Mouse (Mus musculus) liver, embryonic 13.5 days (tissue): Measurements from ENCODE around the gene Nmnat2. TPM values are rescaled to one million over a fixed set of nuclear protein-coding genes. Genes with fewer than 3 reads are reported as not detected.
A peak's percentile ranks its signal among the peaks of the same experiment; 100 is the strongest.

Source experiments
- ATAC-seq: fragments of 200-750 bp; cut with Nextera tagmentation; 2 replicates; pipeline ENCODE4 v1.8.0; 2017; ENCODE audit warnings: low read depth, mild to moderate bottlenecking, moderate number of reproducible peaks, moderate library complexity
- DNase-seq: peaks from one replicate; pipeline ENCODE4 v3.0.0; 2022
- H3K27ac ChIP-seq: fragments of 300-500 bp; sonication (generic); 2 replicates; pipeline ENCODE4 v1.5.1; 2015; ENCODE audit warnings: moderate library complexity, mild to moderate bottlenecking, inconsistent platforms
- H3K27me3 ChIP-seq: fragments of 300-500 bp; sonication (generic); 2 replicates; pipeline ENCODE4 v1.6.1; 2015; ENCODE audit warnings: mild to moderate bottlenecking, inconsistent platforms
- H3K36me3 ChIP-seq: fragments of 300-500 bp; sonication (generic); 2 replicates; pipeline ENCODE4 v1.6.1; 2015; ENCODE audit warnings: mild to moderate bottlenecking, inconsistent platforms
- H3K4me1 ChIP-seq: fragments of 300-500 bp; sonication (generic); replicated peaks from 2 replicates; pipeline ENCODE4 v1.6.1; 2015; ENCODE audit warnings: inconsistent platforms
- H3K4me2 ChIP-seq: fragments of 300-500 bp; sonication (generic); 2 replicates; pipeline ENCODE4 v1.6.1; 2015; ENCODE audit warnings: inconsistent platforms, mild to moderate bottlenecking, moderate library complexity
- H3K4me3 ChIP-seq: fragments of 300-500 bp; sonication (generic); replicated peaks from 2 replicates; pipeline ENCODE4 v1.5.1; 2015; ENCODE audit warnings: mild to moderate bottlenecking, inconsistent platforms
- H3K9ac ChIP-seq: fragments of 300-500 bp; sonication (generic); 2 replicates; pipeline ENCODE4 v1.6.1; 2015; ENCODE audit warnings: mild to moderate bottlenecking, inconsistent platforms
- H3K9me3 ChIP-seq: fragments of 300-500 bp; sonication (generic); replicated peaks from 2 replicates; pipeline ENCODE4 v1.6.1; 2016; ENCODE audit warnings: inconsistent platforms
- WGBS: fragments of 180-500 bp; shearing (Covaris S2); methylation state at CpG from one replicate; pipeline ENCODE4 v1.1.7; 2015; ENCODE audit not compliant: insufficient replicate concordance; 5-methylcytosine and 5-hydroxymethylcytosine counted together
- polyA plus RNA-seq: library from polyadenylated mRNA; unstranded; fragments of >200 nt; fragmentation: Nextera tagmentation; extraction: Ambion mirVana; gene quantifications from 2 replicates; pipeline ENCODE4 v1.2.1, GENCODE M21; 2015

The Nmnat2 gene
- polyA plus RNA-seq, 1 experiment from 2014 or later, result 0.09 TPM

DNA sequence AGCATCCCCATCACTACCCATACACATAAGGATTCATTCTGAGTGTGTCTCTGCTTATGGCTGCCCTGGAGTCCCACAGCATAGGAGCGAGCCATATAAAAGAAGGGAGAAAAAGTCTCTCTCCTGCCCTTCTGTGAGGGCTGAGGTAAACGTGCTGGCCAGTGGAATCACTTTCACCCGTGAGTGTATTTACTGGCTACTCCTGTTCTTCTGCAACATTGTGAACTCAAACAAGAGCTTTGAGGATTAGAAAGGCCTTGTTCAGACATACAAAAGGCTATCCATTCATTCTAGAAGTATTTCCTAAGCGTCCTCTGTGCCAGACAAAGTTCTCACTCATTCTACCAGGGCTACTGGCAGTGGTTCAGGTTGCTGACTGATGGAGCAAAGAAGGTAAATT lies 156.8 kb downstream of the Nmnat2 start:
- 70% methylated on average over 4 of the region's 4 CpGs for WGBS
- no peak for DNase-seq

GRCm38 (mm10) chr1:153115315-153115714 lies 160.5 kb downstream of the Nmnat2 start:
- Histone ChIP-seq H3K4me2 (no peak overlapping the region), H3K27me3 (no peaks in the 10 kb centered on the region), H3K4me3 (no peak overlapping the region), H3K9ac (no peak overlapping the region), H3K4me1 (no peaks in the 10 kb centered on the region), H3K36me3 (no peaks in the 10 kb centered on the region), H3K9me3 (no peaks in the 10 kb centered on the region), H3K27ac (no peak overlapping the region)
- DNase-seq (no peak), ATAC-seq (no peak)
- WGBS, result 74% methylated on average over 8 of the region's 8 CpGs

More for the DNA sequence above, 156.8 kb downstream of the Nmnat2 start:
- Histone ChIP-seq H3K9me3 (no peaks in the 10 kb centered on the region), H3K4me1 (0 out of 2 replicates have a peak, but pooled peaks cover 4% of the 10 kb centered on the region), H3K27me3 (no peaks in the 10 kb centered on the region), H3K4me3 (no peak overlapping the region), H3K27ac (no peak overlapping the region), H3K36me3 (no peaks in the 10 kb centered on the region), H3K4me2 (no peak overlapping the region), H3K9ac (no peak overlapping the region)
- no peak for ATAC-seq

DNA sequence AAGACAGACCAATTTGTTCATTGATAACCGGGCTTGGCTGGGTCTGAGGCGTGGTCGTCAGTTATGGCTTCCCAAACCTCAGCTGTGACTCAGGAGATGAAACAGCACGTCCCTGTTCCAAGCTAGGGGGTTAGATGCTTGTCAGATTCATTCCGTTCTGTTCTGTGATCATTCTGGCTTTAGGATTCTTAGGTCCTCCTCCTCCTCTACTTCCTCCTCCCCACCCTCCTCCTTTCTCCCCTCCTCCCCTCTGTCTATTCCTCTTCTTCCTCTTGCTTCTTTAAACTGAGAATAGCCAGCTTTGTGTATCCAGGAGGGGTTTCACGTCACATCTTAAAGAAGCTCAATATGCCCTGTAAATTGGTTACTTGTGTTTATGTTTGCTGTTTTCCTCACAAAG lies 165.8 kb downstream of the Nmnat2 start:
- H3K9ac ChIP-seq, result no peak overlapping the region
- H3K27ac ChIP-seq, result no peak overlapping the region
- H3K4me1 ChIP-seq, result 0 out of 2 replicates have a peak, but pooled peaks cover 6% of the 10 kb centered on the region
- H3K4me3 ChIP-seq, result no peak overlapping the region
- no peak overlapping the region for H3K4me2 ChIP-seq
- no peaks in the 10 kb centered on the region for H3K27me3 ChIP-seq
- H3K36me3 ChIP-seq, result no peaks in the 10 kb centered on the region
- no peak for DNase-seq
- H3K9me3 ChIP-seq, result no peaks in the 10 kb centered on the region
- no peak for ATAC-seq
- WGBS, result 39% methylated on average over 6 of the region's 6 CpGs

GRCm38 (mm10) chr1:153121320-153121719 lies 166.5 kb downstream of the Nmnat2 start:
- Histone ChIP-seq H3K9ac (no peak overlapping the region), H3K27ac (no peak overlapping the region), H3K27me3 (no peaks in the 10 kb centered on the region), H3K36me3 (no peaks in the 10 kb centered on the region), H3K9me3 (no peaks in the 10 kb centered on the region), H3K4me3 (no peak overlapping the region), H3K4me2 (no peak overlapping the region), H3K4me1 (0 out of 2 replicates have a peak, but pooled peaks cover 6% of the 10 kb centered on the region)
- no peak for DNase-seq
- 0 out of 2 replicates have a peak, but pooled peaks have one; percentile 54 for ATAC-seq
- 37% methylated on average over 5 of the region's 5 CpGs for WGBS

DNA sequence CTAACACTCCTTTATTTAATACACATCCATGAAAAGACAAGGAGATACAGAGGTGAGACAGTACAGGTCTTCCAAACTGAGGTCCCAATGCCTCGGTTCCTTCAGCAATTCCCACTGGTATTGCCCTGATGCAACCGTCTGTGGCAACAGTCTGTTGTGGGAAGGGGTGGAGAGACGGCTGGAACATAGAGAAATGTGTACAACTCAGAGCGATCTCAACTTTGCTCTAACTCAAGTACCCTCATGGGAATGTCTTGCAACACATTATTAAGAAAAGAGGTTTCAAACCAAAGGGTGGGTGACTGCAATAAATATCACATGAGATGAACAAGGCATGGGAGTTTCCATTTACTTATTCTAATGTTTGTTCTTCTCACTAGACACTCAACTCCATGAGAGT lies 168.0 kb downstream of the Nmnat2 start:
- Histone ChIP-seq H3K4me3 (no peak overlapping the region), H3K4me2 (no peak overlapping the region), H3K4me1 (0 out of 2 replicates have a peak, but pooled peaks cover 6% of the 10 kb centered on the region), H3K27ac (no peak overlapping the region), H3K9me3 (no peaks in the 10 kb centered on the region), H3K9ac (no peak overlapping the region), H3K36me3 (no peaks in the 10 kb centered on the region), H3K27me3 (no peaks in the 10 kb centered on the region)
- 75% methylated on average over 4 of the region's 4 CpGs for WGBS
- DNase-seq (no peak), ATAC-seq (no peak)

DNA sequence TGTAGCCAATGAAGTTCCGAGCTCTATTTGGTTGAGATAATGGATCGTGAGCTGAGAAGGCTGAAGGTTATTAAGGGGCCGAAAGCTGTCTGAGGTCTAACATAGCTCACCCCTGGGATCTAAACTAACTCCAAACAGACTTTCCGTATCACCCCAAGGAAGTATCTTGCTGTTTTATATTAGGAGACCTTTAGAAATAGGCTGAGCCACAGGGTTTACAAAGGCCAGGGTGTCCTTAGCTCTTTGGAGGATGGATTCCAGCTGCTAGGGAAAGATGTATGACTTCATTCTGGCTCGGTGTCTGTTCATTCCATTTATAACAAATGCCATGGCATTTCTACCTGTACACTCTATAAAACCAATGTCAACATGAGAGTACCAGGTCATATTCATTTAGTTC lies 169.7 kb downstream of the Nmnat2 start:
- ATAC-seq (no peak), DNase-seq (no peak)
- no peaks in the 10 kb centered on the region for H3K36me3 ChIP-seq
- 0 out of 2 replicates have a peak, but pooled peaks cover 6% of the 10 kb centered on the region for H3K4me1 ChIP-seq
- H3K4me3 ChIP-seq, result no peak overlapping the region
- no peak overlapping the region for H3K9ac ChIP-seq
- 72% methylated on average over 5 of the region's 5 CpGs for WGBS
- H3K4me2 ChIP-seq, result no peak overlapping the region
- H3K27me3 ChIP-seq, result peaks cover 3% of the 10 kb centered on the region; the same call in 1 of the 2 replicates
- no peak overlapping the region for H3K27ac ChIP-seq
- H3K9me3 ChIP-seq, result no peaks in the 10 kb centered on the region

DNA sequence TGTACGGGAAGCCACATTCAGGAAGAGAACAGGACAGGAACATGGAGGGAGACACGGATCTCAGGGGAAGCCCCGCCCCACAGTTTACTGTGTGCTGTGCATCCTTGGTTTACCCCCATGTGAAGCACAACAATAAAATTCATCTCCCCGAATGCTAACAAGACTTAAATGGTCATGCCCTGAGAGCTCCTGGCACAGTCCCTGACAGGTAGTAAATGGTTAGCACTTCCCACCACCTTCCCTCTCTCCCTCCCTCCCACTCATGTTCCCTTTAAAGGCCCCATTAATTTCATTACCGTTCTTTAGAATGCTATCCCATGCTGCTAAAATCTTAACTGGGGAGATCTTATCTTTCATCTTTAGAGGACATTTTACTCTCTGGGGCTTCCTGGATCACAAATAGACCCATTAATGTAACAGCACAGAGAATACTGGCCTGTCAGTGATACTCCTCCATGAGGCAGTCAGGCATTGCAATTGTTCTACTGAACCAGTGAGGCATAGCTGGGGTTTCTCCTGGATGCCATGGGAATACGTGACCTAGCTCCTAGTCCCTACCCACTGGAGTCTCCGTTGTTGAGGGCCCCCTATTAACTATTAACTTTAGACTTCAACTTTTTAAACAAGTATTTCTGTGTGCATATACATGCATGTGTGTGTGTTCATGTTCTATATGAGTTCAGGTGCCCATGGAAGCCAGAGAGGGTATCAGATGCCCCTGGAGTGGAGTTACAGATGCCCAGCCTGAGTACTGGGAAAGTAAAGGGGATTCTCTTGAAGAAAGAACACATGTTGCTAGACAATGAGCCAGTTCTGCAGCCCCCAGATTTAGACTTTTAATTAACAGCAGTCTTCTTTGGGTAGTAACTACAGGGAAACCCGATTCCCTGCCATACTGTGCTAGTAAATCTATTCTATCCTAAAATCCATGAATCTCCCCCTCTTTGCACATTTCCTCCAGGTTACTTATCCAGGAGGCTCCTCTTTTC lies 170.8 kb downstream of the Nmnat2 start:
- DNase-seq (no peak), ATAC-seq (no peak)
- H3K4me2 ChIP-seq, result no peak overlapping the region
- no peaks in the 10 kb centered on the region for H3K36me3 ChIP-seq
- H3K4me1 ChIP-seq, result 0 out of 2 replicates have a peak, but pooled peaks cover 6% of the 10 kb centered on the region
- H3K27ac ChIP-seq, result no peak overlapping the region
- WGBS, result 55% methylated on average over 8 of the region's 8 CpGs
- H3K4me3 ChIP-seq, result no peak overlapping the region
- peaks cover 3% of the 10 kb centered on the region; the same call in 1 of the 2 replicates for H3K27me3 ChIP-seq
- H3K9me3 ChIP-seq, result no peaks in the 10 kb centered on the region
- H3K9ac ChIP-seq, result no peak overlapping the region

DNA sequence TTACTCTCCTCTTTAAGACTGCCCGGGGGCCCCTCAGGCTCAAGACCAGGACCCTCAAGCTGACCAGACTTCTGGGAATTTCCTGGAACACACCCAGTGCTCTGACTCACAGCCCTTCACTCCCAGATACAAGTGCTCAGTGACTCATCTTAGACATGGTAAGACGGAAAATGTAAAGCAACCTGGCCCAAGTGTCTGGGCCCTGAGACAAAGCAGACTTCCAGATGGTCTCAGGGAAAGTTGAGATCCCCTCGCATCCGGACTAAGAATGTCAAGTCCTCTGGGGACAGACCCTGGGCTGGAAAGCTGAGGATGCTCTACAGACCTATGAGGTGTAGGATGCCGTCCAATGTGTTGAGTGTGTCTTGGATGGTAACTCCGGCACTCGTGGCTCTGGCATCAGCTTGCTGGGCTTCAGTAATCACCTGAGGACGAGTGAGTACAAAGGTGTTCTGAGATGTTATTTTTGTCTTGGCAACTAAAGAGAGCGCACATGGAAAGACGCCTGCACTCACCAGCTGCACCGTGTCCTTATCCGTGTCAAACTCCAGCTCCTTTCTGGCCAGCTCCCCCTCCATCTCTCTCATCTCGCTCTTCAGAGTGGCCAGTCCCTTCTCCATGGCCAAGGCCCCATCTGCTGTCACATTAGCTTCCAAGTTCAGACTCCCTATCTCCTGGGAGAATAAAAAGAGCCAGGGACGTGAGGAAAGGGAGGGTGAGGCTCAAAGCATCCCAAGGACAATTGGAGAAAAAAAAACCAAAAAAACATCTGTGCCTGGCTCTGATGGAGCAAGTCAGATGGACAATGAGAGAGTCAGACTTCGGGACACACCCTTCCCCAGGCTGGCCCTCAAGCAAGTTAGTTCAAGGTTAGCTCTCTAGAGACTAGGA lies 171.9 kb downstream of the Nmnat2 start:
- H3K9ac ChIP-seq, result no peak overlapping the region
- H3K36me3 ChIP-seq, result no peaks in the 10 kb centered on the region
- no peaks in the 10 kb centered on the region for H3K4me1 ChIP-seq
- 64% methylated on average over 15 of the region's 15 CpGs for WGBS
- DNase-seq, result no peak
- H3K4me2 ChIP-seq, result no peak overlapping the region
- no peaks in the 10 kb centered on the region for H3K9me3 ChIP-seq
- H3K4me3 ChIP-seq, result no peak overlapping the region
- peaks cover 3% of the 10 kb centered on the region; the same call in 1 of the 2 replicates for H3K27me3 ChIP-seq
- no peak for ATAC-seq
- H3K27ac ChIP-seq, result no peak overlapping the region

GRCm38 (mm10) chr1:153127622-153128021 lies 172.8 kb downstream of the Nmnat2 start:
- Histone ChIP-seq H3K36me3 (no peaks in the 10 kb centered on the region), H3K27me3 (peaks cover 3% of the 10 kb centered on the region; the same call in 1 of the 2 replicates), H3K9me3 (no peaks in the 10 kb centered on the region), H3K9ac (no peak overlapping the region), H3K4me1 (no peaks in the 10 kb centered on the region), H3K27ac (no peak overlapping the region), H3K4me3 (no peak overlapping the region), H3K4me2 (no peak overlapping the region)
- no peak for DNase-seq
- no peak for ATAC-seq
- 44% methylated on average over 4 of the region's 4 CpGs for WGBS

- Histone ChIP-seq H3K9ac (no peak overlapping the region), H3K27ac (no peak overlapping the region), H3K36me3 (no peaks in the 10 kb centered on the region), H3K4me1 (no peaks in the 10 kb centered on the region), H3K4me3 (no peak overlapping the region), H3K4me2 (no peak overlapping the region), H3K9me3 (no peaks in the 10 kb centered on the region), H3K27me3 (peaks cover 3% of the 10 kb centered on the region; the same call in 1 of the 2 replicates)
- 38% methylated on average over 8 of the region's 8 CpGs for WGBS
- DNase-seq (no peak), ATAC-seq (no peak)
These were observed 174.0 kb downstream of the Nmnat2 start for GRCm38 (mm10) chr1:153128780-153129179.
